Mouse (Mus musculus) CD8-positive naive resting alpha-beta T cell, adult 2 months (primary cell): ENCODE results near the gene Xylb.

Experiments used
- DNase-seq, 2 experiments: peaks; one replicate each; pipeline ENCODE4 v3.0.0; 2022; ENCODE audit warnings: low read depth in 2 of 2, low spot score in 2 of 2

Gene Xylb

DNA sequence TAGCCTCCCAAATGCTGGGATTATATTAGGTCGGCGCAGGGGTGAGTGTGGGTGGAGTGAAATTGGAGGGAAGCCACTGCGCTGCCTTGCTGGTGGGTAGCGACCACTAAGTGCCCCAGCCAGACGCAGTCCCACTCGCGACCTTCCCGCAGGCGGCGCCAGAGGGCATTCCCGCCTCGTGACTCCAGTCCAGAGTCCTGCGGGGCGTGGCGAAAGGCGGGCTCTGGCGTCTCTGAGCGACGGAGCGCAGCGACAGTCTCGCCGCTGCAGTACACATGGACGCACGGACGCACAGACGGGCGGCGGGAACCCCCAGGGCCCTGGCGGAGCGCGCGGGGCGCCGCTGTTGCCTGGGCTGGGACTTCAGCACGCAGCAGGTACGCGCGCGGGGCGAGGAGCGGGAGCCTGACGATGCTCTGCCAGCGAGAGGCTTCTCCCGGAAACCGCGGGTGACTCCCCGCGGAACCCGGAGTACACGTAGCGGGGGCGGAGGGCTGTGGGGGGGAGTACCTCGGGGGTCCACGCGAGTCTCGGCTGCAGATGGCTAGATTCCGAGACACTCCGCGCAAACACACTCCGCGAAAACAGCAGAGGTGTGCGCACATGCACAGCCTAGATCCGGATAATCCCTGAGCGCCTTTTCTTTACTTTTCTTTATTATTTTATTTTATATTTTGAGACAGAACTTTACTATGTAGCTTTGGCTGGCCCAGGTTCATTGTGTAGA, at the start of gene Xylb:
Gene Xylb, plus strand, starts transcription at position 51 of the 727 bp plus-strand sequence.
- DNase-seq, result peak; percentile 73 to 82

DNA sequence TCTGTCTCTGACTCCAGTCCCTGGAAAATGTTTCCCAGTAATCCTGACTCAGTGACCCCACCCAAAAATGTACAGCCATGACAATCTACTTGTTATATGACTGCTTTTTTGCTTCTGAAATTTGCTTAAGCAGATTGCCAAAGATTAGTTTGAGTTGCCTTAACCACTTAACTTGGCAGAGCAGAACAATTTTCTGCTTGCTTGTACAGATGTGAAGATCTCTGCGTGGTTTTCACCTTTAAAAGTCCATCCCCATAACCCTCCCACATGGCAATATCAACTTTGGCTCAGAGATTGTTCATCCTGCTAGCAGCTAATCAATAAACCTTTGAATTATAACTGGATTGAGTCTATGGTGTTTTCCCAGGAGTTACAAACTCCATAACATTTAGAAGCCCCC, 48.1 kb upstream of the Xylb start:
- DNase-seq, result no peak

DNA sequence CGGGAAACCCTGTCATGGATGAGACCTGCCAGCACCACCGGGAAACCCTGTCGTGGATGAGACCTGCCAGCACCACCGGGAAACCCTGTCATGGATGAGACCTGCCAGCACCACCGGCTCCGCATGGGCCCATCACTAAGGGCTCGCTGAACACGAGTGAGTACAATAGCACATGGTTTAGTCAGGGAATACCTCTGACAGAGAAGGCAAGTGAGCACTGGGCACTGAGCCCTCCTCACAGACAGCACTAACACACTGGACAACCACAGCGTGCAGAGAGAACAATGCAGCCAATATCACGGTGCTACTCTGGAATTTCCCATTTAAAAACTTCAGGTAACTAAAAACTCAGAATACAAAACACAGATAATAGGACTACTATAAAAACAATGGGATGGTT, 44.1 kb upstream of the Xylb start:
- no peak for DNase-seq

DNA sequence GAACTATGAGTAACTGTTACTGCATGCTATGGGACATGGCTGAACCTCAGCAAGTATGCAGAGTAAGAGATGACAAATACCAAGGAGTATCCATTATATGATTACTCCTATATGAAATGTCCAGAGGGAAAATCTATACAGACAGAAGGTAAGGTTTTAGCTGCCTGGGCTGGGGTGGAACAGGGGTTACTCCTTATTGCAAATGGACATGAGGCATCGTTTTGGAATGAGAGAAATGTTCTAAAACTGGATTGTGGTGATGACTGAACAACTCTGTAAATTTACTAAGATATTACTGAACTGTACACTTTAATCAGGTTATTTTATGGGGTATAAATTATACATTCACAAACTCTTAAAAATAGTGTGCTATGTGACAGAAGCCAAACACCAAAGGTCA, 38.3 kb upstream of the Xylb start:
- DNase-seq, result no peak

DNA sequence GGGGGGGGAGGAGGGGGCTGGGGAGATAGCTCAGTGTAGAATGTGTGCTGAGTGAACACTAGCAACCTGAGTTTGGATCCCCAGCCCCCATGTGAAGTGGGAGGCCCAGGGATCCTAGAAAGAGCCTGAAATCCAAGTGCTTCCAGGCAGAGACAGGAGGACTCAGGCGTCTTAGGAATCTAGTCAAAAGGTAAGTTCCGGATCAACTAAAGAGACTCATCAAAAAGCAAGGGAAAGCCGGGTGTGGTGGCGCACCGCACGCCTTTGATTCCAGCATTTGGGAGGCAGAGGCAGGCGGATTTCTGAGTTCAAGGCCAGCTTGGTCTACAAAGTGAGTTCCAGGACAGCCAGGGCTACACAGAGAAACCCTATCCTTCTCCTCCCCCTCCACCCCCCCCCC, 36.7 kb upstream of the Xylb start:
- DNase-seq, result no peak

DNA sequence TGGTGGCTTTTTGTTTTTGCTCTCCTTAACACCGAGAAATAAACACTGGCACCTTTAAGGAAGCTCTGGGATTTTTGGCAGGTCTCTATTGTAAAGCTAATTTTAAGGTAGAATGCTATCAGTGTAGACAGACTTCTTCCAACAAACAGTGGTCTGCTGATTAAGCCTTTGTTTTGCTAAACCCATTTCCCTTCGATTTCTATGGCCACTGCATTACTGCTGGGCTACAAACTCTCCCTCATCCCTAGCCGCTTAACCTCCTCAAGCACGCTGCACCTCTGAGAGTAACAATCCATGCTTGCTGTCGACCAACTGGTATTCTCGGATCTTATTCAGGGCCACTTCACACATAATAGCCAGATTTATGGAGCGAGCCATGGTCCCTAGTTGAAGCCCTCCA, 36.2 kb upstream of the Xylb start:
- no peak for DNase-seq

DNA sequence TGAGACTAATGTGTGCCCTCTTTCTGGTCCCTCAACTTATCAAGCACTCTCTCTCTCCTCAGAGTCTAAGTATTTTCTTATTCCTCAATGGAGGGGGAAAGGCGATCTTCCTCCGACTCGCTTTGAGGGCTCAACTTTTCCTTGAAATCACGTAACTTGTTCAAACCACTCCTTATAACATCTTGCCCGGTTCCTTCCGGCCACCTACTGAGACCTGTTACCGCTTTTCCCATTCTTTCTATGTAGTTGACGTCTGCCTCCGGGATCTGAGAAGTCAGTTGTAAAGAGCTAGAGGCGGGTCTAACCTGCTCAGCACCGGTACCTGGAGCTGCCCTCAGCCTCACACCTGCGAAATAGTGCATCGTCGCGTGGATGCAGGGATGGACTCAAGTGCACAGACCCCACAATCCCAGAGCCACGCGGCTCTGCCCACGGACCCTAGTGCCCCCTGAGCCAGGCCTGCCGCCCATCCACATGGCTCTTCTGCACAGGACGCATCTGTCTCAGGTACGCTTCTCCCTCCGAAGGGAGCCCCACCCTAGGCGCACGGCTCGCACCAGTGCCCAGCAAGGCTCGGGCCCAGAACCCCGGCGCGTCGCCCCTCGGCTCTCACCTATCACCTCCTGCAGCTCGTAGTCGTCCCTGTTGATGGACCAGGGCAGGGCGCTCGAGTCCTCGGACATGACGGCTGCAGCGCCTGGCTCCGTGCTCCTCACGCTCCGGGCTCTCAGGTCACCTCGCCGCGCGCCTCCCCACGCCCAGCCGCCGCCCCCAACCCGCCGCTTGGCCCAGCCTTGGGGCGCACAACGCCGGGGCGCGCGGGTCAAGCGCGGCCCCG, 35.6 kb upstream of the Xylb start:
- DNase-seq, result no peak

DNA sequence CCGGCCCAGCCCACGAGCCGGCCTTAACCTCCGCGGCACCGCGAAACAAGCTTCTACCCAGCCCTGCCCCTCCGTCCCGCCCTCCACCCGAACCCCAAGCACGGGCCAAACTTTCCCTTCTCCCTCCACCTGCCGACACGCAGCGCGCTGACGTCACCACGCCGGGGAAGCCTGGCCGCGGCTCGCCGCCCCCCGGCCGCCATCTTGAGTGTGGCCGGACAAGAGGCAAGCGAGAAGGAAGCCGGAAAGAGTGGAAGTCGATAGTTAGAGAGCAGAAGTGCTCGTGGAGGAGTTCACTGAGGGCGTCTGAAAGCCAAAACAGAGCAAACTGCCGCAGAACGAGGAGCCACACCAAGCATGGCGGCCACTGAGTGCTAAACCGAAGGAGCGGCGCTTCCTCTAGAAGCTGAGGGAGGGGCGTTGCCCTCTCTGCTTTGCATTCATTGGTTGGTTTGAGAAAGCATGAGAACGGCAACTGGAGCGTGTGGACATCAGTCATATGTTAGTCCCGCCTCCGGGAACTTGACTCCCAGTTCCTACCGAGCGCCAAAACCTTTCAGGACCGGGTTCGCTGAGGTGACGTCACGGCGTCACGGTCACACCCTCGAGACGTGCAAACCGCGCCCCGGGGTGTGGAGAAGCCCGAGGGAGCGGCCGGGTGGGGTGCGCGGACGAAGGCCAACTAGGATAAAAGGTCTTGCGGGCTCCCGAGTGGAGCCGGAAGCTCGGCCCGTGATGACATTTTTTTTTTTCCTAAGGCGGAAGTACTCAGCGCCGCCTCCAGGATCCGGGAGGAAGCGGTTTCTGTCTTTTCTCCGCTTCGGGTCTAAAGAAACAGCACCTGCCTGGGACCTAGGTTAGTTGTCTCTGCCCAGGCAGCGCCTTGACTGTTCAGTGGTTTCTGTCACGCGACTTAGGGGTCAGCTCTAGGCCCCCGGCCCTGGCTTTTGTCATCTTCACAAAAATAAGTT, 34.6 kb upstream of the Xylb start, which contains the start of gene Oxsr1:
Gene Oxsr1, minus strand, starts transcription at position 139 of the 971 bp plus-strand sequence.
- peak; percentile 96 for DNase-seq

DNA sequence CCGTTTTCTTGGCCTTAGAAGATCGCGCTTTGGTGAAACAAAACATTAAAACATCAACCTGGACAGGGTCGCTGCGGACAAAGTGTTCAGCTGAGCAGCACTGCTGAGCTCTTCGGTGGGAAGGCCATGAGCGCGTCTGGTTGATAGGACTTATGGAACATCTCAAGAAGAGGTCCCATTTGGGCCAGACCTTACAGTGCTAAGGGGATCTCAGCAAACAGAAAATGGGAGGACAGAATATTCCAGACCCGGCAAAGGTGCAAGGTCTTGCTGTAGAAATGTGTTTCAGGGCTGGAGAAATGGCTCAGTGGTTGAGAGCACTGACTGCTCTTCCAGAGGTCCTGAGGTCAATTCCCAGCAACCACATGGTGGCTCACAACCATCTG, 33.9 kb upstream of the Xylb start:
- DNase-seq, result no peak

DNA sequence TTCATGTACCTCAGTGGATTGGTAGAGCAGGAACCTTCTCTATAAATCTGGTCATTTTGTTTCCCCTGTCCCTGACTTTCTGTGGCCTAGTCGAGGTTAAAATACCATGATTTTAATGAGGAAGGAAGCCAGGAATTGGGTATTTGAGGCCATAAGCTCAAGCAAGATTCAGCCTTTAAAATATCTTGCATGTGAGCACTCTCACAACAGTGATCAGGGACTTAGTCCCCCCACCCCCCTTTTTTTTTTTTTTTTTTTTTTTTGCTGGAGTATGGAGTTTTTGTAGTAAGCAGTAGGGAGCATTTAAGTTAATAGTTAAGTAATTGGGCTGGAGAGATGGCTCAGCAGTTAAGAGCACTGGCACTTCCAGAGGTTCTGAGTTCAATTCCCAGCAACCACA, 33.1 kb upstream of the Xylb start:
- no peak for DNase-seq

DNA sequence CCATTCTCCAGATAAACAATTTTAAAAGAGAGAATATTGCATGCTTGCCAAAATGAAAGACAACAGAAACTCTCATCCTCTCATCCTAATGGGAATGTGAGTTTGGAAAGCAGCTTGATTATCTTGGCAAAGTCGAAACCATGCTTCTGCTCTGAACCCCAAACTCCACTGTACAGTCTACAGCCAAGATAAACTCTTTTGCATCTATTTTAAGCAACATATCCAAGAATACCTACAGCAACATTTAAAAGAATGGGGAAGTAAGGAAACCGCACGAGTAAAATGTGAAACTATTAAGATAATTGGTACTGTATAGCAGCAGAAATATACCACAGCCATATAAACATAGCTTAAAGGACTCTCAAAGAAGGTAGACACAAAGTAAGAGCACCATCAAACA, 28.7 kb upstream of the Xylb start:
- DNase-seq, result no peak

DNA sequence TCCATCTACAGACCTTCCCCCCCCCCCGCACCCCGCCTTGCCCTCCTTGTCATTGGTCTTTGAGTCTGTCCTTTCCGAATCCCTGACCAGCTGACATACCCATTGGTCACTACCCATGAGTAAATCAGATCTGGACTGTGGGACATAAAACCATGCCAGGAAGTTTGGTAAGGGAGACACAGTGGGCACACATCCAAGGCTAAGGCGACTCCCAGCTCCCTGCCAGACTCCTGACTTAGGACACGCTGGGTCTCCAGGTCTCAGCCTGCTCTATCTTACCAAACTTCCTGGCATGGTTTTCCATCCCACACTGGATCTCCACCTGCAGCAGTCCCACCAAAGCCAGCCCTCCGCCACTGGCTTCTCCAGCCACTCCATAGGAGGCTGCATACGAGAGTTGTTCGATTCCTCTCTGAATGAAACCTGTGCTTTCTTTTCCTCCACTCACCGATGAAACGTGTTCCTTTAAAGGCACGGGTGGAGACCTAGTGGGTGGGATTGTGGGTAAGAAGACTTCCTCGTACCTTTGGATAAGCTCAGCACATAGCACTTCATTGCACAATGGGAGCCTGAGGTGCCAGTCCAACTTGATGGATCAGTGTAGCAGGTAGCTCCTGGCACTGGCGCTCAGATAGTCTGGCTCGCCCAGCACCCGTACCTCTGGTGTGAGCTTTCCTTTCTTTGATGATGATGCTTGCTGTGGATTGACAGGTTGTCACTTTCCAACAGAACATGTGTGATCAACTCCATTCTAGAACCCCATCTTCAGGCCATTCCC, 26.8 kb upstream of the Xylb start:
- no peak for DNase-seq

DNA sequence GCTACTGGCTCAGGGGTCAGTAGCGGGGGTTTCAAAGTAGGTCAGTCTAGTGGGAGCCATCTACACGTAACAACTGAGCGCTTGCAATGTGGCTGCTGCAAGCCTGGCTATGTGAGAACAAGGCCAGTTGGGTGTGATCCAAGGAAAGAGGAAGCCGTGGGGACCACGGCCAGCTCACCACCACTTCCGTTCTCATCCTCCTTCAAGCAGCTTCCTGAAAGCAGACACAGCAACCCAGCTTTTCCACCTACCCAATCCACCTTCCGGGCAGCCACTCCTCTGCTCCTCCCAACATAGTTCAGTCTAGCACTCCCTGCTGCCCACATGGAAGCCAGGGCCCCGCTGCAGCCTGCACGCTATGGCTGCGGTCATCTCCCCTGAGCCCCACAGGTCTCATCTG, 22.9 kb upstream of the Xylb start:
- no peak for DNase-seq

DNA sequence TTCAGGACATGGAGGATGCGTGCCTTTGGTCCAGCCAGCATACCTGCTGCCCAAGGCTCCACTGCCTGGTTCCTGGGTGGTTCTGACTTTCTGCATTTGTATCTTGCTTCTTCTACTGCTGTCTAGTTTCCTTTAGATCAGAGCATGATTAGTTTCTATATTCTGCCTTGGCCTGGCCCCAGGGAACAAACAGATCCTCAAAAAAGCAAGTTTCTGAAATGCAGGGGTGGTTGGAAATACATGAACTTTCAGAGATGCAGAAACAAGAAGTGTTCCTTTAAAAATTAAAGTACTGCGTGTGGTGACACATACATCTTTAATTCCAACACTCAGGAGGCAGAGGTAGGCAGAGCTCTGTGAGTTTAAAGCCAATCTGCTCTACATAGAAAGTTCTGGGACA, 22.3 kb upstream of the Xylb start:
- DNase-seq, result no peak

DNA sequence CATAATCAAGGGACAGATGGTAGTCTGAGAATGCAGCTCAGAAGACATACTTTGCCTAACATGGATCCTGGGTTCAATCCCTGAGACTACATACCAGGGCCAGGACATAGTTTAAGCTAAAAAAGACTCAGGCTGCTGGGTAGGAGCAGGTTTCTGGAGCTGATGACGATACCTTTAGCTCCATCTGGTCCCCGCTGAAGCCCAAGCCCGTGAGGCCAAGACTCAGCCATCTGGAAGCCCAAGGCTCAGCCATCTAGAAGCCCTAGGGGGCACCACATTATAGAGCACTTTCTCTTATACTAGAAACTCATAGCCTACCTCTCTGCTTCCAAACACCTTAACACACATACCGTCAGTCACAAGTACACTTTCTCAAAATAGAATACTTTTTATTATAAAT, 21.6 kb upstream of the Xylb start:
- no peak for DNase-seq

DNA sequence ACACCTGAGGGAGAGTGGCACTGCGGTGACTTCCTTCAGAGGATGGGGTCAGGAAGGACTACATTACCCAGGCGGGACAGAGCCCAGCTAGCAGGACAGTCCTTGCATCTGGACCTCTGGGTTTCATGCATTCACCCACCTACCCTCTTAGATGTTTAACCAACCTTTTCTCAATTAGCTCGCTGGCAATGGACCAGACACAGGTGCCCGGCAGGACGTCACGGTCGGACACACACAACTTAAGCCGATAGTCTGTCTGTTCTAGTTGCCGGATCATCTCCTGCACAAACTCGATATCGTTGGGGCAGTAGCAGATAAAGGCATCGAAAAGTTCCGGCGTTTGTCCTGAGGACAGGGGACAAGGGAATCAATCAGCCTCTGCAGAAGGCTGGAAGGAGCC, 19.3 kb upstream of the Xylb start:
- no peak for DNase-seq

DNA sequence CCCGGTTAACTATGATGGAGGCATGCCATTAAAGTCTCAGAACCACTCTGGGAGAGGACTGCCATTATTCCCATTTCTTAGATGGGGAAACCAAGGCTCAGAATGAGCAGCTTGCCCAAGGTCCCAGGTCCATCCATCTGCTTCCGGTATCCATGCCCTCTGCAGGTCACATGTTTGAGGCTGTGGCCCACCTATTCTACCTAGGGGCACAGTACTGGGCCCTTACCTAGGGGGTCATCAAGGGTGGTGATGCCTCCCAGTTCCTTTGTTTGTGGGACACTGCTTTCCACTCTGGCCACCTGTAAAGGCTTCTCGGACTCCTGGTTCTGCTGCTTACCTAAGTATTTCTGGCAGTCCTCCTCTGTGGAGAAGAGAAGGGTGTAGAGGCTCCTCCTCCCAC, 18.8 kb upstream of the Xylb start:
- no peak for DNase-seq

DNA sequence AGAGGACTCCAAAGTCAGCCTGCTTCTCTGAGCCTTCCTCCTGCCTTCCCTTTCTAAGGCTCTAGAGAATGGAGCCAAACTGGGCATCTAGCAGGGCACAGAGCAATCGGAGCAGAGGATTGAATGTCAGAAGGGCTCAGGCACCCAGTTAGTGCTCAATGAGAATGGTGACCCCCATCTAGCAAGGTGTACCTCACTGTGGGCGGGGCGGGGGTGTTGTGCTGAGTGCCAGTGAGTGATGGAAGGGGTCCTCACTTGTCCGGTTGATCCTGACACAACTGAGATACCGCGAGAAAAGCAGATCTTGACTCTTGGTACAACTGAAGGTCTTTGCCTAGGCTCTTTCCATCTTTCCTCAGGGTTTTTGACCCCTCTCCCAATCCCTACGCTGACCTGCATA, 18.1 kb upstream of the Xylb start:
- no peak for DNase-seq

DNA sequence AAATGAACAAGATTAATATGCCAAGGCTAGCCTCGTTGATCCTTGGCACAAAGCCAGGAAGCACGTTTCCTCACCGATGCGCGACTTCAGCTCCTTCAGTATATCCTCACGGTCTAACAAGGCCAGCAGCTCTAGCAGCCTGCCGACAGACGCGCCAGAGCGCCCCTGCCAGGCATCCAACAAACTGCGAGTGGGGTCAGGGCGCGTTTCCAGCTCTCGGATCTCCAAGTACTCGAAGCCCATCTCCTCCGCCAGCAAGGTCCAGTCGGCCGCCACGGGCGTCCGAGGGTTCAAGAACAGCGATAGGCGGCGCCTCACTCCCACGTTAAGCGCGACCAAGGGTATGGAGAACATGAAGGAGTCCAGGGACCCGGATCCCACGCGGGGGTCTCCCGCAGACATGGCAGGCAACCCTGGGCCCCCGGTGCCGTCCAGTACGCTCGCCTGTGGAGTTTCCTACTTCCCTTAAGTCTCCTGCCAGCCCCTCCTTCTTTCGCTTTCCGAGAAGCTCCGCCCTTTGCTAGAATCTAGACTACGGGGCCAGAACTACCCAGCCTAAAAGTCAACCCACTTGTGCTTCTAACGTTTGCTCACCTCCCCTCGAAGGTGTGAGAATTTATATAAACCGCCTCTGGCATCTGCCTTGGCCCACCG, 17.5 kb upstream of the Xylb start, which contains the start of gene Acaa1a:
Gene Acaa1a, plus strand, starts transcription at position 119 of the 654 bp plus-strand sequence.
- peak; percentile 56 to 64 for DNase-seq

DNA sequence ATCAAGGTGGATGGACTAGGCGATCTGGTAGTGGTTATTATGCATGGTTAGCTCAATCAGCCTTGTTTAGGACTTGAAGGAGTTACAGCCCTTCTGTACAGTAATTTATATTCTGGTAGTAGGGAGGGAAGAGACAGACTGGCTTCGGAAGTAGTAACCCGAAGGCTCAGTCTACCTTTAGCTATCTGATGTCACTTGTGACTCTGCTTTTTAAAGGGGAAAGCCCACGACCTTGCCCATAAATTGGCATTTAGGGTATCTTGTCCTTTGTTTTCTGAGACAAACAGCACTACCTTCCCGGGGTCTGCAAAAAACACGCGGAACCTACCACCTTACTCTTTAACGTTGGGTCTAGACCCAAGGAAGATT, 17.0 kb upstream of the Xylb start:
- DNase-seq, result no peak
